Mouse (Mus musculus) spleen, adult 2 months (tissue): ENCODE measurements around the gene Ptrh1. TPM values are rescaled to one million over a fixed set of nuclear protein-coding genes. Genes with fewer than 3 reads are reported as not detected.

Experiments
- DNase-seq, 2 experiments: peaks; one replicate each; pipeline versions ENCODE4 v3.0.0 to v3.0.0-alpha.2; 2012 to 2021; ENCODE audit warnings: low spot score in 2 of 2, low read depth in 1 of 2
- H3K27ac ChIP-seq: fragments of 200-500 bp; 2 replicates; pipeline ENCODE4 v1.5.1; 2012; ENCODE audit warnings: low read length, inconsistent platforms; ENCODE audit not compliant: insufficient read depth
- H3K27me3 ChIP-seq: fragments of 200-500 bp; 2 replicates; pipeline ENCODE4 v1.6.1; 2012; ENCODE audit warnings: mild to moderate bottlenecking, moderate library complexity, low read length, inconsistent platforms; ENCODE audit not compliant: control insufficient read depth, insufficient read depth
- H3K36me3 ChIP-seq: fragments of 200-500 bp; 2 replicates; pipeline ENCODE4 v1.6.1; 2012; ENCODE audit warnings: mild to moderate bottlenecking, low read length, inconsistent platforms; ENCODE audit not compliant: control insufficient read depth, insufficient read depth
- H3K4me1 ChIP-seq: fragments of 200-500 bp; 2 replicates; pipeline ENCODE4 v1.6.1; 2011; ENCODE audit warnings: inconsistent platforms; ENCODE audit not compliant: control insufficient read depth, insufficient read depth, insufficient read length
- H3K4me3 ChIP-seq: fragments of 200-500 bp; 2 replicates; pipeline ENCODE4 v1.5.1; 2011; ENCODE audit warnings: mild to moderate bottlenecking, inconsistent platforms; ENCODE audit not compliant: insufficient read depth, insufficient read length; ENCODE audit errors: extremely low read depth
- CTCF ChIP-seq: fragments of 200-500 bp; IDR thresholded peaks from 2 replicates; pipeline ENCODE4 v1.5.1; 2011; ENCODE audit warnings: mild to moderate bottlenecking, inconsistent platforms; ENCODE audit not compliant: insufficient read depth, insufficient read length, insufficient replicate concordance; ENCODE audit errors: extremely low read depth
- POLR2A ChIP-seq: fragments of 200-500 bp; IDR thresholded peaks from 2 replicates; pipeline ENCODE4 v1.6.1; 2011; ENCODE audit warnings: low read depth, low read length, inconsistent platforms
- WGBS: fragments of 180-500 bp; shearing (Covaris S2); methylation state at CpG from one replicate; pipeline ENCODE4 v1.1.7; 2018; 5-methylcytosine and 5-hydroxymethylcytosine counted together
- polyA plus RNA-seq: library from polyadenylated mRNA; depleted of rRNA; stranded (reverse); fragments of >200 nt; gene quantifications from 2 replicates; pipeline ENCODE4 v1.2.3, GENCODE M21; 2012

Ptrh1 gene
- polyA plus RNA-seq, 1 experiment = 5.1 TPM

DNA sequence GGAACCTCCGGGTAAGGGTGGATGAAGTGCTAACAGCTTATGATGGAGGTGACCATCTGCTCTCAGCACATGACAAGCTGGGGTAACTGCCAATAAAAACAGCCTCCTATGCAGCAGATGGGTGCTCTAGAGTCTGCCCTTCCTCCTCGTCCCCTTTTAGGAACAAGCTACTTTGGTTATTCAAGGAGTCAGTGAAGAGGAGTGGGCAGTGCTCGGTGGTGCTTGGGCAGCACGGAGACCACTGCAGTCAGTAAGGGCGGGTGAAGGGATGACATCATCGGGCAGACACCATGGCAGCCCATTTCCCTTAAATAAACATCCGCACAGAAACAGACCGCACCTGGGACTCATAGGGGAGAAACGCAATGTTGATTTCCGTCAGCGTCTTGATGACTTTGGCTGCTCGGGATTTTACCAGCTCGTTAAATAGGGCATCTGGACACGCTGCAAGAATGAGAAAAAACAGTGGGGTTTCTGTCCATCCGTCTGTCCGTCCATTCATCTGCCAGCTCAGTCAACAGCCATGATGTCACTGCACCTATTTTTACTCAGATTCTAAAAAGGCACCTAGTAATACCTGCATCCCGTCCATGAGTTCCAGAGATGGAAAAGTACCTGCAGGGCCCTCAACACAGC is 41.5 kb downstream of the Ptrh1 start:
- TF ChIP-seq CTCF = no peak
- no peak for TF ChIP-seq POLR2A
- Histone ChIP-seq H3K4me3 (no peak overlapping the region), H3K27ac (no peak overlapping the region), H3K27me3 (no peaks in the 10 kb centered on the region), H3K36me3 (no peaks in the 10 kb centered on the region), H3K4me1 (no peaks in the 10 kb centered on the region)
- WGBS = 84% methylated on average over 17 of the region's 17 CpGs
- DNase-seq = no peak

DNA sequence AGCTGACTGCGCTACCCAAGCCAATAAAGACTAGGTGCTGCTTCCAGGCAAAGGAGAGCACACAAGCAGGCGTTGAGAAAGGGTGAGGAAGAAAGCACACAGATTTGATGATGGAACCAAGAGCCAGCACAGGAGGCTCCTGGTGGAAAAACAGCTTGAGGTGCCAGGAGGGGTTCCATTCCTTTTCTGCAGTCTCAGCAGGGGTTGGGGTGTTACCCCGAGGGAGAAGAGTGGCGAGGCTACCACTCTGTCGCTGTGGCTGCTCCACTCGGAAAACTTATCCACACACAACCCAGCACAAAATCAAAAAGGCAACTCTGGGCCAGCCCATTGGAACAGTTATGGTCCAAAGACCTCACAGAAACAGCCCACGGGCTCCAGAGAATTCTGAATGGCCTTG is 42.0 kb downstream of the Ptrh1 start:
- Histone ChIP-seq H3K4me1 (no peaks in the 10 kb centered on the region), H3K27me3 (no peaks in the 10 kb centered on the region), H3K36me3 (no peaks in the 10 kb centered on the region), H3K27ac (no peak overlapping the region), H3K4me3 (no peak overlapping the region)
- WGBS = 73% methylated on average over 7 of the region's 7 CpGs
- no peak for DNase-seq
- TF ChIP-seq POLR2A = no peak
- TF ChIP-seq CTCF = no peak

DNA sequence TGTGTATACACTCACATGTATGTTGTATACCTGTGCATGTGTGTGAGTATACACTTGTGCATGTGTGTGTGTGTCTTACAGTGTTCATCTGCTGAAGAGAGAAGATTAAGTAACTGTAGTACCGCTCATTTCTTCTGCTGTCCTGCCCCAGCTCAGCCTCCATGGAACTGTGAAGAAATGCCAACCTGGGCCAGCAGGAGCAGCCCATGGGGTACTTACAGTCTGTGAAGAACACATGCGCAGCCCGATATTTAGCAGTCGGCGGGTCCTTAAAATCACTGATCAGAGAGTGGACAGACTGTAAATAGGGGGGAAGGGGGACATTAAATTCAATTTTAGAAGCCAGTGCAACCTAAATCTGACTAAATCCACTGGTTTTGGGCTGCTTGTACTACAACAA is 42.6 kb downstream of the Ptrh1 start:
- Histone ChIP-seq H3K4me3 (no peak overlapping the region), H3K4me1 (peaks cover 2% of the 10 kb centered on the region; the same call in 1 of the 2 replicates), H3K27me3 (no peaks in the 10 kb centered on the region), H3K36me3 (no peaks in the 10 kb centered on the region), H3K27ac (no peak overlapping the region)
- 89% methylated on average over 5 of the region's 5 CpGs for WGBS
- no peak for DNase-seq
- TF ChIP-seq POLR2A (no peak), CTCF (no peak)

DNA sequence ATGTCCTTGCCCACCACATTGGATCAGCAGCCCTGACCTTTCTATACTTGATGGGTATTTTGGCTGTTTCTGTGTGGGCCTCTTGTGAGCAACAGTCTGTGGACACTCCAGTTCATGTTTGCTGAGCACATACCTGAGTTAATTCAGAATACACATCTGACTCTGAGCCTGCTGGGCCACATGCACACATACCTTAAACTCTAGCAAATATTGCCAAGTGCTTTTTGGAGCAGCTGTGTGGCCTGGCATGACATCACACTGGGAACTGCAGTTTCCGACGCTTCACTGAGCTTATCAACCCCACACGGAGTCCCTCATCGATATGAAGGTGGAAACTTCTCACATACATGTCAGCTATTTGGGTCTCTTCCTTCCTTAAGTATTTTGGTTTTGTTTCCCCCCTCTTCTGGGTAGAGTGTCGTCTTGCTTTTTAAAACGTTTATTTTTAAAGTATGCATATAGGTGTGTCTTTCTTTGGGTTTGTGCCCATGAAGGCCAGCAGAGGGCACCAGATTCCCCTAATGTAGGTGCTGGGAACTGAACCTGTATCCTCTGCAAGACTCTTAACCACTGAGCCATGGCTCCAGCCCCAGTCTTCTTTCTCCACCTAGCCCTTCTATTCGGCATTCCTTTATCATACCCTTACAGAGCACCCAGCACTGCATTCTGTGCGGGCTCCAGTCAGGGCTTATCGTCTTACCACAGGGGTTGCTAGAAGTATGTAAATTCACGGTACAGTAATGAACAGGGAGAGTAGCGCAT is 45.6 kb downstream of the Ptrh1 start:
- Histone ChIP-seq H3K27ac (no peak overlapping the region), H3K36me3 (no peaks in the 10 kb centered on the region), H3K27me3 (no peaks in the 10 kb centered on the region), H3K4me3 (no peak overlapping the region), H3K4me1 (peaks cover 12% of the 10 kb centered on the region; the same call in 1 of the 2 replicates)
- TF ChIP-seq CTCF (peak; percentile 40; the same call in 1 of the 2 replicates), POLR2A (no peak)
- peak; percentile 28 to 32 for DNase-seq
- 68% methylated on average over 11 of the region's 11 CpGs for WGBS

DNA sequence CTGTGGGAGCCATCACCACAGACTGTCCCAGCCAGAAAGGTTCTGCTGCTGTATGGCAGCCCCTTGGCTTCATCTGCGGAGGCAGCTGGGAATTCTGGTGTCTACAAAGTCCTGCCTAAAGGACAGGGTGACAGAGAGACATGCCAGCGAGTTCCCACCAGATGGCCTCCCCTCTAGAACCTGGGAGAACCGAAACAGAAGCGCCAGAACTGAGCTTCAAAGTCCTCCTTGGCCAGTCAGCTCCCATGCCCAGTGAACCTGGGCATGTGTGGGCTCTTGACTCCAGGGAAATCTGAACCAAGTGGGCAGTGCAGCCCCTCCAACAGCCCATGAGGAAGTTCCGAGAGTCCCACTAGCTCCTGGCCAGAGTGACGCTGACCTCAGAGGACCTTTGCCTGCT is 47.1 kb downstream of the Ptrh1 start:
- WGBS = 85% methylated on average over 6 of the region's 6 CpGs
- Histone ChIP-seq H3K36me3 (no peaks in the 10 kb centered on the region), H3K27me3 (no peaks in the 10 kb centered on the region), H3K27ac (no peak overlapping the region), H3K4me1 (peaks cover 12% of the 10 kb centered on the region; the same call in 1 of the 2 replicates), H3K4me3 (no peak overlapping the region)
- DNase-seq = no peak
- no peak for TF ChIP-seq POLR2A
- no peak for TF ChIP-seq CTCF

DNA sequence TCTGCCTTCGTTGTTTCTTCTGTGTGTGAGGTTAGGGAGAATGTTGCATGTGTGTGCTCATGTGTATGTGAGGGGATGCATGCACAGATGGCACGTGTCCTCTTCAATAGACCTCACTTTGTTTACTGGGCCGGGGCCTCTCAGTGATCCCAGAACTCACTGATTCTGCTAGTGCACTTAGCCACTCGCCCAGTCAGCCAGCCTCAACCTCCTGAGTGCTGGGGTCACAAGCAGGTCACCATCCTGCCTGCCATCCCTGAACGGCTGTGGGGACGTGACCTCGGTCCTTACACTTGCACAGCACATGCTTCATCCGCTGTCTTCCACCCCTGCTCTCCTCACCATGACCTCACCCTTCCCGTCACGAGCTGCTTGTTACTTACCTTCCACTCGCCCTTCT is 47.6 kb downstream of the Ptrh1 start:
- Histone ChIP-seq H3K36me3 (no peaks in the 10 kb centered on the region), H3K27me3 (no peaks in the 10 kb centered on the region), H3K27ac (no peak overlapping the region), H3K4me3 (no peak overlapping the region), H3K4me1 (peaks cover 12% of the 10 kb centered on the region; the same call in 1 of the 2 replicates)
- no peak for TF ChIP-seq CTCF
- no peak for TF ChIP-seq POLR2A
- 60% methylated on average over 11 of the region's 11 CpGs for WGBS
- DNase-seq = no peak

DNA sequence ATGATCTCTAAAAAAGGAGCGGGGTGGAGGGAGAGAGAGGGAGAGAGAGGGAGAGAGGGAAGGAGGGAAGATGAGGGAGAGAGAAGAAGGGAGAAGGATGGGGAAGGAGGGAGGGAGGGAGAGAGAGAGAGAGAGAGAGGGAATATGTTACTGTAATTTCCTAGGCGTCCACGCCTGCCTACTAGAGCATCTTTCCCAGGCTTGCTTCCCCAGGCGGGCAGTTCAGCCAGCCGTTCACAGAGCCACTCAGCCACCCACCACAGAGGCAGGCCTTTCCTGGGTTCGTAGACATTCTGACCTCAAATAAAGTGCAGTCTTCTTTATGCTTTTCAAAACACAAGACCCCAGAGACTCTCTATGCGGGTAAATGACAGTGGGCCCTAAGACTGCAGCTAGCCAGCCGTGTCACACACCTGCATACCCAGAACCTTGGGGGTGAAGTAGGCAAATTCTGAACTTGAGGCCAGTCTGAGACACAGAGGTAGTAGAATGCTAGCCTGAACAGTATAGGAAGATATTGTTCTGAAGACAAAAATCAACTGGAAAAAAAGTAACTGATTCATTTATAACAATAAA is 48.1 kb downstream of the Ptrh1 start:
- WGBS = 52% methylated on average over 8 of the region's 8 CpGs
- no peaks in the 10 kb centered on the region for H3K36me3 ChIP-seq
- TF ChIP-seq POLR2A = no peak
- H3K27ac ChIP-seq = 0 out of 2 replicates have a peak overlapping the region, but pooled peaks have one; percentile 35
- no peak overlapping the region for H3K4me3 ChIP-seq
- peaks cover 12% of the 10 kb centered on the region; the same call in 1 of the 2 replicates for H3K4me1 ChIP-seq
- DNase-seq = peak in 1 of 2 experiments; percentile 15
- H3K27me3 ChIP-seq = no peaks in the 10 kb centered on the region
